Mouse (Mus musculus): Measurements from ENCODE around the gene Gm3448. TPM values are rescaled to one million over a fixed set of nuclear protein-coding genes. Genes with fewer than 3 reads are reported as not detected.
A peak's percentile ranks its signal among the peaks of the same experiment; 100 is the strongest.
"Not testable (repeated sequence)": the region's sequence is repeated elsewhere in the genome, so short reads cannot be mapped to it uniquely, and the experiment has no call there.

Gm3448 gene
- polyA plus RNA-seq (2015; fragmentation: Nextera tagmentation; extraction: Ambion mirVana) = 2.7 and 4.4 TPM in 2 replicates

GRCm38 (mm10) chr17:15041175-15041729 lies at the start of gene Gm3448, which contains the start of the genes Ermard and Tcte3:
Gene Gm3448, minus strand, starts transcription at chr17:15041537.
Gene Ermard, plus strand, starts transcription at chr17:15041208.
Gene Tcte3, minus strand, starts transcription at chr17:15041488.
- not testable (repeated sequence) for H3K36me3 ChIP-seq (ENCODE audit: control insufficient read depth, insufficient read depth); H3K27me3 ChIP-seq (replicated peaks; ENCODE audit: control insufficient read depth, insufficient read depth, low read length); H3K4me2 ChIP-seq (replicated peaks; ENCODE audit: low read depth); H3K4me3 ChIP-seq (ENCODE audit: low read depth, low read length); H3K27ac ChIP-seq (ENCODE audit: low read depth, low read length); H3K9ac ChIP-seq (ENCODE audit: low read depth, low read length); H3K9me3 ChIP-seq (ENCODE audit: control insufficient read depth); H3K4me1 ChIP-seq (replicated peaks; ENCODE audit: control insufficient read depth, insufficient read depth, low read length)
- whole genome bisulfite sequencing = 0% methylated on average over 5 of the region's 56 CpGs
- ATAC-seq = peak; percentile 99

- no peak for TF ChIP-seq CTCF (IDR thresholded peaks at IDR 0.05; ENCODE audit: low read depth)
- Histone ChIP-seq H3K9me3 (ENCODE audit: control insufficient read depth) (no peaks in the 10 kb centered on the region), H3K4me1 (replicated peaks; ENCODE audit: control insufficient read depth, insufficient read depth, low read length) (no peaks in the 10 kb centered on the region; the same call in 1 of the 2 replicates), H3K9ac (ENCODE audit: low read depth, low read length) (no peak overlapping the region), H3K36me3 (ENCODE audit: control insufficient read depth, insufficient read depth) (no peaks in the 10 kb centered on the region), H3K27ac (ENCODE audit: low read depth, low read length) (no peak overlapping the region), H3K4me3 (ENCODE audit: low read depth, low read length) (no peak overlapping the region), H3K4me2 (replicated peaks; ENCODE audit: low read depth) (no peak overlapping the region), H3K27me3 (replicated peaks; ENCODE audit: control insufficient read depth, insufficient read depth, low read length) (no peaks in the 10 kb centered on the region)
- WGBS = 26% methylated on average over 8 of the region's 8 CpGs
- ATAC-seq = 0 out of 2 replicates have a peak, but pooled peaks have one; percentile 3
Measured at GRCm38 (mm10) chr17:15088591-15089001, 47.3 kb upstream of the Gm3448 start.

GRCm38 (mm10) chr17:15088166-15088565 lies 46.8 kb upstream of the Gm3448 start:
- peak; percentile 82 for ATAC-seq

DNA sequence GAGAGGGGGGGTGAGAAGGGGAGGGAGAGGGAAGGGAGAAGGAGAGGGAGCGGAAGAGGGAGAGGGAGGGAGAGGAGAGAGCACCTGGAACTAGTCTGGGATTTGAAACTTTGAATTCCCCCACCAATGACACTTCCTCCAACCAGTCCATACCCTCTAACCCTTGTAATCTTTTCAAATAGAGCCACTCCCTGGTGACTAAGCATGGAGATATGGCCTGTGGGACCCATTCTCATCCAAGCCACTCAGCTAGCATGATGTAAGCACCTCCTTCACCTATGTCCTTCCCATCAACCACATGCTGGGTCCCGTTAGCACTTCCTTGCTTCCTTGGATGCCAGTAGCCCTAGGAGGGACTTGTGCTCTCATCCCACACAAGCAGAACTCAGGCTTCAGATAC lies 43.7 kb upstream of the Gm3448 start:
- Histone ChIP-seq H3K36me3 (ENCODE audit: control insufficient read depth, insufficient read depth) (no peaks in the 10 kb centered on the region), H3K27me3 (replicated peaks; ENCODE audit: control insufficient read depth, insufficient read depth, low read length) (no peaks in the 10 kb centered on the region), H3K27ac (ENCODE audit: low read depth, low read length) (no peak overlapping the region), H3K4me2 (replicated peaks; ENCODE audit: low read depth) (no peak overlapping the region), H3K9ac (ENCODE audit: low read depth, low read length) (no peak overlapping the region), H3K4me3 (ENCODE audit: low read depth, low read length) (no peak overlapping the region), H3K9me3 (ENCODE audit: control insufficient read depth) (no peaks in the 10 kb centered on the region), H3K4me1 (replicated peaks; ENCODE audit: control insufficient read depth, insufficient read depth, low read length) (peaks cover 4% of the 10 kb centered on the region; the same call in 1 of the 2 replicates)
- WGBS = 51% methylated on average over 2 of the region's 2 CpGs
- TF ChIP-seq CTCF (IDR thresholded peaks at IDR 0.05; ENCODE audit: low read depth) = no peak
- ATAC-seq = peak; percentile 62; the same call in 1 of the 2 replicates

More at GRCm38 (mm10) chr17:15088166-15088565, 46.8 kb upstream of the Gm3448 start:
- no peak overlapping the region for H3K4me3 ChIP-seq (ENCODE audit: low read depth, low read length)
- H3K27me3 ChIP-seq (replicated peaks; ENCODE audit: control insufficient read depth, insufficient read depth, low read length) = no peaks in the 10 kb centered on the region
- no peaks in the 10 kb centered on the region for H3K36me3 ChIP-seq (ENCODE audit: control insufficient read depth, insufficient read depth)
- H3K4me1 ChIP-seq (replicated peaks; ENCODE audit: control insufficient read depth, insufficient read depth, low read length) = no peaks in the 10 kb centered on the region; the same call in 1 of the 2 replicates
- no peak for TF ChIP-seq CTCF (IDR thresholded peaks at IDR 0.05; ENCODE audit: low read depth)
- no peaks in the 10 kb centered on the region for H3K9me3 ChIP-seq (ENCODE audit: control insufficient read depth)
- H3K9ac ChIP-seq (ENCODE audit: low read depth, low read length) = no peak overlapping the region
- no peak overlapping the region for H3K27ac ChIP-seq (ENCODE audit: low read depth, low read length)
- no peak overlapping the region for H3K4me2 ChIP-seq (replicated peaks; ENCODE audit: low read depth)
- WGBS = 18% methylated on average over 2 of the region's 2 CpGs

DNA sequence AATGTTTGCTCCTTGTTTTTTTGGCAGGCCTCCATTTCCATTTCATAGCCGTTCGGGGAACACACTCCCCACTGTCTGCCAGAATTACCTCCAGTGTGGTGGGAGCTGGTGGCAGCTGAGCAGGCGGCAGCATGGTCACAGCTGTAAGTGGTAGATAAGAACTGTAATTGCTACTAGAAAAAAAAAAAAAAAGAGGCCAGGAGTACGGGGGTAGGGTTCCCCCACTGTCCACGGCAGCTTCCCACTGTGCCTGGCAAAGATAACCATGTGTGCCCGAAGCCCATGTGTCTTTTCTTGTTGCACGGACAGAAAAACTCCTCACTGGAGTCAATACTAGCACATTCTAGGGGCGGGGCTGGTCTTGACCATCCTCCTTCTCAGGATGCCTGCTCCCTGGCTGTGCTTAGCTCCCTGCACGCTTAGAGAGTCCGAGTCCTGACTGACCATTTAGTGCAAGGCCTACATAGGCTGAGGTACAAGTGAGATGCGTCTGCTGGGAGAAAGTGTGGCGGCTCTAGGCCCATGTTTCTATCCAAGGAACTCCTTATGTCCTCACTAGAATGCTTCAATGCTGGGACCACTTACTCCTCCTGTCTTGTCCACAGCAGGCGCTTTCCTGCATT lies 43.0 kb upstream of the Gm3448 start:
- H3K27me3 ChIP-seq (replicated peaks; ENCODE audit: control insufficient read depth, insufficient read depth, low read length) = no peaks in the 10 kb centered on the region
- H3K4me1 ChIP-seq (replicated peaks; ENCODE audit: control insufficient read depth, insufficient read depth, low read length) = peaks cover 4% of the 10 kb centered on the region; the same call in 1 of the 2 replicates
- H3K4me2 ChIP-seq (replicated peaks; ENCODE audit: low read depth) = no peak overlapping the region
- no peak for ATAC-seq
- no peaks in the 10 kb centered on the region for H3K9me3 ChIP-seq (ENCODE audit: control insufficient read depth)
- H3K27ac ChIP-seq (ENCODE audit: low read depth, low read length) = no peak overlapping the region
- no peak overlapping the region for H3K4me3 ChIP-seq (ENCODE audit: low read depth, low read length)
- H3K9ac ChIP-seq (ENCODE audit: low read depth, low read length) = no peak overlapping the region
- no peak for TF ChIP-seq CTCF (IDR thresholded peaks at IDR 0.05; ENCODE audit: low read depth)
- WGBS = 54% methylated on average over 13 of the region's 13 CpGs
- no peaks in the 10 kb centered on the region for H3K36me3 ChIP-seq (ENCODE audit: control insufficient read depth, insufficient read depth)

DNA sequence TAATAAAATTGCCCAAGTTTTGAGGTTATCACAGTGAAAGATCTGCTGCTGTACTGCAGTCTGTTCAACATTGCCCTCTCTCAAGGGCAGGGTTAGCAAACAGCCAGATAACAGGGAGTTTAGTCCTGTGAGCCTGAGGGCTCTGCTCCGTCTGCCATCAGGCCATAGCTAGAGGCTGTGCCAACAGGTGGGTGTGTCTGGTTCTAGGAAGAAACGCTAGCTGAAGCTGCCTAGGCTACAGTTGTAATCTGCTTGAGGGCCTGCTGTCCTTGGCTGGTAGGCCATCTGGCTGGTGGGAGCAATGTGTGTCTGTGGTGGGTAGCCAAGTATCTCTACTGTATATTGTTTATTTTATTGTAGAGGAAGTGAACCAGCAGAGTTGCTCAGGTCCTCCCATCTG lies 36.2 kb upstream of the Gm3448 start:
- 13% methylated on average over 2 of the region's 2 CpGs for WGBS
- H3K36me3 ChIP-seq (ENCODE audit: control insufficient read depth, insufficient read depth) = no peaks in the 10 kb centered on the region
- H3K9ac ChIP-seq (ENCODE audit: low read depth, low read length) = no peak overlapping the region
- H3K4me1 ChIP-seq (replicated peaks; ENCODE audit: control insufficient read depth, insufficient read depth, low read length) = peaks cover 7% of the 10 kb centered on the region; the same call in 1 of the 2 replicates
- no peak overlapping the region; the same call in 1 of the 2 replicates for H3K27ac ChIP-seq (ENCODE audit: low read depth, low read length)
- ATAC-seq = peak; percentile 55
- H3K4me3 ChIP-seq (ENCODE audit: low read depth, low read length) = no peak overlapping the region
- H3K4me2 ChIP-seq (replicated peaks; ENCODE audit: low read depth) = no peak overlapping the region
- no peak for TF ChIP-seq CTCF (IDR thresholded peaks at IDR 0.05; ENCODE audit: low read depth)
- H3K27me3 ChIP-seq (replicated peaks; ENCODE audit: control insufficient read depth, insufficient read depth, low read length) = no peaks in the 10 kb centered on the region
- H3K9me3 ChIP-seq (ENCODE audit: control insufficient read depth) = no peaks in the 10 kb centered on the region
